Mouse (Mus musculus) MEL (cell line): ENCODE data around the gene Dclk1. TPM values are rescaled to one million over a fixed set of nuclear protein-coding genes. Genes with fewer than 3 reads are reported as not detected.

Source experiments
- DNase-seq: peaks from one replicate; pipeline ENCODE4 v3.0.0; 2011; ENCODE audit warnings: low read depth, low spot score
- H3K27ac ChIP-seq: 2 replicates; pipeline ENCODE4 v1.5.1; 2012; ENCODE audit warnings: low read depth, mild to moderate bottlenecking, control low read depth, low read length, moderate library complexity; ENCODE audit not compliant: control insufficient read depth
- H3K27me3 ChIP-seq, 2 experiments: fragments of 150-350 bp in 1 of 2; sonication (generic) in 1 of 2; 2 replicates each; pipeline ENCODE4 v1.6.1; 2012; ENCODE audit warnings: low read length in 2 of 2, mild to moderate bottlenecking in 2 of 2, improper control_type of control experiment in 1 of 2, moderate library complexity in 1 of 2; ENCODE audit not compliant: insufficient read depth in 2 of 2, control insufficient read depth in 1 of 2
- H3K36me3 ChIP-seq, 2 experiments: 2 replicates each; pipeline ENCODE4 v1.6.1; 2012 to 2014; ENCODE audit warnings: low read length in 2 of 2, improper control_type of control experiment in 1 of 2, inconsistent platforms in 1 of 2, mild to moderate bottlenecking in 1 of 2; ENCODE audit not compliant: insufficient read depth in 2 of 2, control insufficient read depth in 1 of 2
- H3K4me1 ChIP-seq, 2 experiments: fragments of 150-350 bp in 1 of 2; sonication (generic) in 1 of 2; 2 replicates each; pipeline ENCODE4 v1.6.1; 2012; ENCODE audit warnings: low read length in 2 of 2, improper control_type of control experiment in 1 of 2, mild to moderate bottlenecking in 1 of 2; ENCODE audit not compliant: insufficient read depth in 2 of 2, control insufficient read depth in 1 of 2
- H3K4me3 ChIP-seq, 2 experiments: fragments of 150-350 bp in 1 of 2; sonication (generic) in 1 of 2; 2 replicates each; pipeline ENCODE4 v1.5.1; 2012; ENCODE audit warnings: low read depth in 2 of 2, low read length in 2 of 2, mild to moderate bottlenecking in 2 of 2, moderate library complexity in 2 of 2, control low read depth in 1 of 2, improper control_type of control experiment in 1 of 2; ENCODE audit not compliant: control insufficient read depth in 1 of 2, insufficient read depth in 1 of 2
- H3K79me2 ChIP-seq: 2 replicates; pipeline ENCODE4 v1.6.1; 2012; ENCODE audit warnings: mild to moderate bottlenecking, low read length, moderate library complexity; ENCODE audit not compliant: control insufficient read depth, poor library complexity, insufficient read depth
- H3K9ac ChIP-seq: 2 replicates; pipeline ENCODE4 v1.6.1; 2012; ENCODE audit warnings: low read depth, mild to moderate bottlenecking, control low read depth, low read length, moderate library complexity; ENCODE audit not compliant: control insufficient read depth, poor library complexity, severe bottlenecking
- H3K9me3 ChIP-seq: fragments of 150-350 bp; sonication (generic); replicated peaks from 2 replicates; pipeline ENCODE4 v1.6.1; 2012; ENCODE audit warnings: mild to moderate bottlenecking, low read length, improper control_type of control experiment, moderate library complexity; ENCODE audit not compliant: insufficient read depth
- BHLHE40 ChIP-seq: IDR thresholded peaks from 2 replicates; pipeline ENCODE4 v1.6.1; 2012; ENCODE audit warnings: low read depth, mild to moderate bottlenecking, inconsistent platforms, low read length, improper control_type of control experiment, borderline replicate concordance
- CHD2 ChIP-seq: IDR thresholded peaks from 2 replicates; pipeline ENCODE4 v1.6.1; 2011; ENCODE audit warnings: low read length, improper control_type of control experiment
- E2F4 ChIP-seq: IDR thresholded peaks from 2 replicates; pipeline ENCODE4 v1.6.1; 2011; ENCODE audit warnings: low read depth, low read length, improper control_type of control experiment, borderline replicate concordance
- EP300 ChIP-seq, 2 experiments: IDR thresholded peaks; 2 replicates each; pipeline ENCODE4 v1.6.1; 2011; ENCODE audit warnings: improper control_type of control experiment in 2 of 2, low read length in 2 of 2, low read depth in 1 of 2, mild to moderate bottlenecking in 1 of 2
- HCFC1 ChIP-seq: IDR thresholded peaks from 2 replicates; pipeline ENCODE4 v1.6.1; 2012; ENCODE audit warnings: low read depth, mild to moderate bottlenecking, inconsistent platforms, low read length, improper control_type of control experiment, moderate library complexity
- JUND ChIP-seq: IDR thresholded peaks from 2 replicates; pipeline ENCODE4 v1.6.1; 2011; ENCODE audit warnings: low read depth, mild to moderate bottlenecking, improper control_type of control experiment, low read length
- MAFK ChIP-seq: IDR thresholded peaks from 2 replicates; pipeline ENCODE4 v1.6.1; 2011; ENCODE audit warnings: low read depth, mild to moderate bottlenecking, low read length, improper control_type of control experiment, borderline replicate concordance
- MAZ ChIP-seq: IDR thresholded peaks from 2 replicates; pipeline ENCODE4 v1.6.1; 2012; ENCODE audit warnings: low read depth, mild to moderate bottlenecking, inconsistent platforms, low read length, improper control_type of control experiment
- MEF2A ChIP-seq: IDR thresholded peaks from 2 replicates; pipeline ENCODE4 v1.6.1; 2014; ENCODE audit warnings: low read depth, mild to moderate bottlenecking, inconsistent platforms, low read length, improper control_type of control experiment; ENCODE audit not compliant: poor library complexity, insufficient replicate concordance, severe bottlenecking; ENCODE audit errors: extremely low read depth
- MXI1 ChIP-seq: IDR thresholded peaks from 2 replicates; pipeline ENCODE4 v1.6.1; 2011; ENCODE audit warnings: mild to moderate bottlenecking, low read depth, low read length, improper control_type of control experiment
- MYB ChIP-seq: IDR thresholded peaks from 2 replicates; pipeline ENCODE4 v1.6.1; 2011; ENCODE audit warnings: mild to moderate bottlenecking, low read depth, low read length, improper control_type of control experiment
- NRF1 ChIP-seq: IDR thresholded peaks from 2 replicates; pipeline ENCODE4 v1.6.1; 2014; ENCODE audit warnings: low read depth, mild to moderate bottlenecking, inconsistent platforms, low read length, improper control_type of control experiment, moderate library complexity; ENCODE audit not compliant: poor library complexity, insufficient read depth, severe bottlenecking
- POLR2A ChIP-seq, 2 experiments: IDR thresholded peaks; 2 replicates each; pipeline ENCODE4 v1.6.1; 2011 to 2012; ENCODE audit warnings: low read length in 2 of 2, mild to moderate bottlenecking in 2 of 2, control low read depth in 1 of 2, improper control_type of control experiment in 1 of 2, low read depth in 1 of 2, moderate library complexity in 1 of 2; ENCODE audit not compliant: control insufficient read depth in 1 of 2, insufficient read depth in 1 of 2, poor library complexity in 1 of 2
- POLR2AphosphoS5 ChIP-seq: IDR thresholded peaks from 2 replicates; pipeline ENCODE4 v1.6.1; 2012; ENCODE audit warnings: low read depth, borderline replicate concordance, mild to moderate bottlenecking, inconsistent platforms, low read length, moderate library complexity, mixed read lengths
- TCF12 ChIP-seq: IDR thresholded peaks from 2 replicates; pipeline ENCODE4 v1.6.1; 2014; ENCODE audit warnings: low read depth, mild to moderate bottlenecking, inconsistent platforms, low read length, improper control_type of control experiment, moderate library complexity
- UBTF ChIP-seq: IDR thresholded peaks from 2 replicates; pipeline ENCODE4 v1.6.1; 2012; ENCODE audit warnings: low read depth, mild to moderate bottlenecking, inconsistent platforms, low read length, improper control_type of control experiment, moderate library complexity, borderline replicate concordance; ENCODE audit not compliant: insufficient read depth
- USF1 ChIP-seq: IDR thresholded peaks from 2 replicates; pipeline ENCODE4 v1.6.1; 2014; ENCODE audit warnings: low read depth, mild to moderate bottlenecking, inconsistent platforms, low read length, improper control_type of control experiment, moderate library complexity
- ZKSCAN1 ChIP-seq: IDR thresholded peaks from 2 replicates; pipeline ENCODE4 v1.6.1; 2012; ENCODE audit warnings: low read depth, mild to moderate bottlenecking, inconsistent platforms, low read length, improper control_type of control experiment, moderate library complexity
- ZNF384 ChIP-seq: IDR thresholded peaks from 2 replicates; pipeline ENCODE4 v1.6.1; 2012; ENCODE audit warnings: low read depth, mild to moderate bottlenecking, inconsistent platforms, low read length, improper control_type of control experiment
- polyA plus RNA-seq, 2 experiments: library from polyadenylated mRNA; stranded (reverse) in 1 of 2; unstranded in 1 of 2; fragments of >175 nt in 1 of 2; fragments of >200 nt in 1 of 2; gene quantifications; 2 replicates each; pipeline versions ENCODE4 v1.2.1 to v1.2.4; 2012; ENCODE audit warnings: low replicate concordance in 2 of 2, low read depth in 1 of 2; ENCODE audit not compliant: insufficient read length in 2 of 2, insufficient read depth in 1 of 2, missing spikeins in 1 of 2
- total RNA-seq: library from RNA; depleted of rRNA; stranded (reverse); fragments of 300-350 nt; gene quantifications from 2 replicates; pipeline ENCODE4 v1.2.3, GENCODE M21; 2012; rRNA removed

Dclk1 gene
- total RNA-seq (not detected in 2 replicates), polyA plus RNA-seq (not detected)

GRCm38 (mm10) chr3:55241730-55242421 is at the start of gene Dclk1:
TSS of gene Dclk1 (plus strand) at chr3:55242364.
- no peak for DNase-seq
- Histone ChIP-seq H3K79me2 (no peaks in the 10 kb centered on the region), H3K9ac (no peak within 1 kb of the TSS), H3K27ac (no peak within 1 kb of the TSS), H3K4me1 (no peaks in the 10 kb centered on the region), H3K36me3 (no peaks in the 10 kb centered on the region), H3K27me3 (no peaks in the 10 kb centered on the region), H3K9me3 (no peaks in the 10 kb centered on the region), H3K4me3 (no peak within 1 kb of the TSS)
- TF ChIP-seq TCF12 = no peak

GRCm38 (mm10) chr3:55193351-55193750 is 48.8 kb upstream of the Dclk1 start:
- Histone ChIP-seq H3K27ac (no peak overlapping the region), H3K4me1 (no peaks in the 10 kb centered on the region), H3K4me3 (no peak overlapping the region), H3K79me2 (no peaks in the 10 kb centered on the region), H3K36me3 (no peaks in the 10 kb centered on the region), H3K9me3 (no peaks in the 10 kb centered on the region), H3K9ac (no peak overlapping the region), H3K27me3 (no peaks in the 10 kb centered on the region)
- TF ChIP-seq BHLHE40 (no peak), HCFC1 (no peak)
- DNase-seq = no peak

GRCm38 (mm10) chr3:55194792-55195191 is 47.4 kb upstream of the Dclk1 start:
- DNase-seq = no peak
- Histone ChIP-seq H3K27ac (no peak overlapping the region), H3K36me3 (no peaks in the 10 kb centered on the region), H3K4me3 (no peak overlapping the region), H3K9ac (no peak overlapping the region), H3K27me3 (no peaks in the 10 kb centered on the region), H3K9me3 (no peaks in the 10 kb centered on the region), H3K4me1 (no peaks in the 10 kb centered on the region), H3K79me2 (no peaks in the 10 kb centered on the region)
- TF ChIP-seq ZNF384 = no peak
- no peak for TF ChIP-seq TCF12
- TF ChIP-seq MYB = no peak
- no peak for TF ChIP-seq POLR2A (IDR thresholded peaks at IDR 0.05; ENCODE audit: control insufficient read depth in 1 of 2, insufficient read depth in 1 of 2, low read depth in 1 of 2, low read length in 2 of 2, poor library complexity in 1 of 2)
- no peak for TF ChIP-seq USF1
- no peak for TF ChIP-seq POLR2AphosphoS5
- no peak for TF ChIP-seq E2F4
- no peak for TF ChIP-seq EP300 (IDR thresholded peaks at IDR 0.05; ENCODE audit: low read depth in 1 of 2, low read length in 2 of 2)
- TF ChIP-seq JUND = no peak
- TF ChIP-seq MAZ = no peak
- TF ChIP-seq MEF2A = no peak
- TF ChIP-seq UBTF = no peak
- no peak for TF ChIP-seq NRF1
- no peak for TF ChIP-seq ZKSCAN1
- no peak for TF ChIP-seq CHD2
- no peak for TF ChIP-seq MAFK
- no peak for TF ChIP-seq MXI1
